Mouse (Mus musculus) midbrain, embryonic 16.5 days (tissue): ENCODE measurements around the gene Fam71e1. TPM values are rescaled to one million over a fixed set of nuclear protein-coding genes. Genes with fewer than 3 reads are reported as not detected.

ENCODE experiments used
- ATAC-seq: fragments of 200-750 bp; cut with Nextera tagmentation; 2 replicates; pipeline ENCODE4 v1.8.0; 2017; ENCODE audit warnings: moderate TSS enrichment
- H3K27ac ChIP-seq: fragments of 300-500 bp; sonication (generic); 2 replicates; pipeline ENCODE4 v1.5.1; 2014; ENCODE audit warnings: mild to moderate bottlenecking, low read length, mixed read lengths
- H3K27me3 ChIP-seq: fragments of 300-500 bp; sonication (generic); 2 replicates; pipeline ENCODE4 v1.6.1; 2014; ENCODE audit warnings: low read depth, low read length, mixed read lengths; ENCODE audit not compliant: control insufficient read depth, insufficient read depth
- H3K36me3 ChIP-seq: fragments of 300-500 bp; sonication (generic); 2 replicates; pipeline ENCODE4 v1.6.1; 2014; ENCODE audit warnings: mild to moderate bottlenecking, low read length, moderate library complexity, mixed read lengths; ENCODE audit not compliant: control insufficient read depth, insufficient read depth
- H3K4me1 ChIP-seq: fragments of 300-500 bp; sonication (generic); 2 replicates; pipeline ENCODE4 v1.6.1; 2014; ENCODE audit warnings: mild to moderate bottlenecking, low read length, mixed read lengths; ENCODE audit not compliant: control insufficient read depth, insufficient read depth
- H3K4me2 ChIP-seq: fragments of 300-500 bp; sonication (generic); 2 replicates; pipeline ENCODE4 v1.6.1; 2014; ENCODE audit warnings: mild to moderate bottlenecking, low read length, mixed read lengths
- H3K4me3 ChIP-seq: fragments of 300-500 bp; sonication (generic); 2 replicates; pipeline ENCODE4 v1.5.1; 2014; ENCODE audit warnings: low read depth, mild to moderate bottlenecking, low read length, moderate library complexity, mixed read lengths
- H3K9ac ChIP-seq: fragments of 300-500 bp; sonication (generic); 2 replicates; pipeline ENCODE4 v1.6.1; 2014; ENCODE audit warnings: low read depth, low read length, mixed read lengths
- H3K9me3 ChIP-seq: fragments of 300-500 bp; sonication (generic); replicated peaks from 2 replicates; pipeline ENCODE4 v1.6.1; 2014; ENCODE audit warnings: mild to moderate bottlenecking, low read length, mixed read lengths; ENCODE audit not compliant: control insufficient read depth, poor library complexity, severe bottlenecking
- WGBS: fragments of 180-500 bp; shearing (Covaris S2); extraction: QIAGEN DNeasy Blood & Tissue Kit; methylation state at CpG from one replicate; pipeline ENCODE4 v1.1.7; 2014; 5-methylcytosine and 5-hydroxymethylcytosine counted together
- polyA plus RNA-seq: library from polyadenylated mRNA; unstranded; fragments of >200 nt; fragmentation: Nextera tagmentation; extraction: Ambion mirVana; gene quantifications from 2 replicates; pipeline ENCODE4 v1.2.1, GENCODE M21; 2015

Gene Fam71e1
- polyA plus RNA-seq, 1 experiment from 2014 or later, result 24.2 TPM

DNA sequence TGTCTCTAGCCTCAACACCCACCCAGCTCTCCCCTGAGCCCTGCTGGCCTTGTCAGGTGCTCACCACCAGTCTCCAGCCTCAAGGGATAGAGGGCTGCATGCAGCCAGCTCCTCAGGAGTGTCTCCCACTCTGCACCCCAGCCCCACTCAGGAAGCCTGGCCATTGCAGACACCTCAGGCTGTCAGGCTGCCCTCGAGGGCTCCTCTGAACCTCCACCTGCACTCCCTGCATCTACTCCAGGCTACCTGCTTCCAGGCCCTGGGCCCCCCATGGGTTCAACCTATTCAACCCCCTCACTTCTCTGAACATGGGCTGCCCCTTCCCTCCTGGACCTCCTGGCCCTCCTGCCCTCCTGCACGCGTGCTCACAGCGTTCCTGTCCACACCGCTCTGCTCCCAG, 5.0 kb upstream of the Fam71e1 start:
- Histone ChIP-seq H3K27ac (no peak overlapping the region), H3K9ac (no peak overlapping the region), H3K4me3 (no peak overlapping the region)

DNA sequence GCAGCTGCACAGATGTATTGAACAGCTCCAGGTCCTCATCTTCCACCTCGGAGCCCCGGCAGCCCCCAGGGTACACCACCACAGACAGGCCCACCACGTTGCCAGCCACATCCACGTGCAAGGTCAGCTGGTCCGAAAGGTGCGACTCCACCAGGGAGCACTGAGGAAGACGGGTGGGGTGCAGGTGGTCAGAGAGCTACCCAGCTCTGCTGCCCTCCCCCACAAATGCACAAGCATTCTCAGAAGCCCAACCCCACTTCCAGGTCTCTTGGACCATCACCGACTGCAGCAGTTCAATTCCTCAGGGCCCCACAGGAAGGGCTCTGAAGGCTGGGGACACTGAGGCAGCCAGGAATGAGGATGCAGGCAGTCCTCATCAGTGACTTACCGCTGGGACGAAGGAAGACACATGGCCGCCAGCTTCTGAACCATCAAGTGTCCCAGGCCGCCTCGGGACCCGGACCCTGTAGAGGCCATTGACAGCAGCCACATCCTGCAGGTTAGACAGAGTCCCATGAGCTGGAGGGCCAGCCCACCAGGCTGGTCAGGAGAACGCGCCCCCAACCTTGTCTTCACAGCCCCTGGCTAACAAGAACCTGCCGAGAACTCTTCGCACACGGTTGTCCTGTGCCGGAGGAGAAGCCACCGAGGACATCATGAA, 4.1 kb upstream of the Fam71e1 start:
- peaks cover 38% of the 10 kb centered on the region for H3K36me3 ChIP-seq
- no peak overlapping the region for H3K4me2 ChIP-seq
- peaks cover 19% of the 10 kb centered on the region for H3K4me1 ChIP-seq
- H3K9me3 ChIP-seq, result no peaks in the 10 kb centered on the region
- H3K9ac ChIP-seq, result no peak overlapping the region
- no peaks in the 10 kb centered on the region for H3K27me3 ChIP-seq
- 93% methylated on average over 21 of the region's 21 CpGs for WGBS
- ATAC-seq, result no peak
- H3K27ac ChIP-seq, result no peak overlapping the region
- H3K4me3 ChIP-seq, result no peak overlapping the region

More for the DNA sequence above, 5.0 kb upstream of the Fam71e1 start:
- Histone ChIP-seq H3K9me3 (no peaks in the 10 kb centered on the region), H3K4me1 (peaks cover 16% of the 10 kb centered on the region), H3K36me3 (peaks cover 38% of the 10 kb centered on the region), H3K4me2 (no peak overlapping the region), H3K27me3 (no peaks in the 10 kb centered on the region)
- WGBS, result 97% methylated on average over 5 of the region's 5 CpGs
- no peak for ATAC-seq

DNA sequence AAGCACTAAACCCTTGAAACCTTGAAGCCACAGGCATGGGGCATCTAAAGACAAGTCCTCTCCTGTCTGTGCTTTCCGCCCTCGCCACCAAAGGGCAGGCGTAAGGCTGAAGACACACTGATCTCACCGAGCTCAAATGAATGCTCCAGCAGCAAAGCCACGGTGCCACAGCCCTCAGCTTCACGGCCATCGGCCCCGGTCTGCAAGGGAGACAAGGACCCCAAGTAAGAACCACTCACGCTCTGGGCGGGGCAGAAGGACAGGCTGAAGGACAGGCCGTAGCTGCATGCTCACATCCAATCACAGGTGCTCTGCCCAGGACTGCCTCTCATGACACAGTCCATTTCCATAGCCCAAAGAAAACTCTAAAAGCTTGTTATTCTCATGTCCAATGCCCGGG, 1.7 kb upstream of the Fam71e1 start:
- no peak overlapping the region for H3K4me3 ChIP-seq
- peak overlapping the region; percentile 54; the same call in 1 of the 2 replicates for H3K4me2 ChIP-seq
- peaks cover 23% of the 10 kb centered on the region for H3K4me1 ChIP-seq
- H3K27ac ChIP-seq, result no peak overlapping the region
- H3K36me3 ChIP-seq, result peaks cover 28% of the 10 kb centered on the region
- H3K9ac ChIP-seq, result peak overlapping the region; percentile 4; the same call in 1 of the 2 replicates
- no peak for ATAC-seq
- WGBS, result 92% methylated on average over 12 of the region's 12 CpGs
- no peaks in the 10 kb centered on the region for H3K27me3 ChIP-seq
- no peaks in the 10 kb centered on the region for H3K9me3 ChIP-seq

DNA sequence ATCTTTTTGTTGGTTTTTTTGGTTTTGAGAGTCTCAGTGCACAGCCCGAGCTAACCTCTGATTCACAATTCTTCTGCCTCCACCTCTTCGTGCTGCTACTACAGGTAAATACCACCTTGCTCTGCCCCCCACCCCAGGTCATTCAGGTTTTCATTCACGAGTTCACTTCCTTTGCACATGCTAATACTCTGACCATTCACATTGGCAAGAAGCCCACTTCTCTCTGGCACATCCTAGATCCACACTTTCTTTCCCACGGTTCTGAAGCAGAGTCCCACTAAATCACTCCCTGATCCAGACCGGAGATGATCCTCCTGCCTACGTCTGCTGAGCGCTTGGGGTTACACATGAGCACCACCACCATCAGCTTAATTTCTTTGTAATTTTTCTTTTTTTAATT, 1.3 kb upstream of the Fam71e1 start:
- H3K36me3 ChIP-seq, result peaks cover 25% of the 10 kb centered on the region
- peak overlapping the region; percentile 54 for H3K4me2 ChIP-seq
- 83% methylated on average over 7 of the region's 7 CpGs for WGBS
- no peaks in the 10 kb centered on the region for H3K9me3 ChIP-seq
- H3K4me3 ChIP-seq, result peak overlapping the region; percentile 60
- no peak overlapping the region for H3K27ac ChIP-seq
- peak overlapping the region; percentile 4; the same call in 1 of the 2 replicates for H3K9ac ChIP-seq
- ATAC-seq, result no peak
- peaks cover 23% of the 10 kb centered on the region for H3K4me1 ChIP-seq
- no peaks in the 10 kb centered on the region for H3K27me3 ChIP-seq

DNA sequence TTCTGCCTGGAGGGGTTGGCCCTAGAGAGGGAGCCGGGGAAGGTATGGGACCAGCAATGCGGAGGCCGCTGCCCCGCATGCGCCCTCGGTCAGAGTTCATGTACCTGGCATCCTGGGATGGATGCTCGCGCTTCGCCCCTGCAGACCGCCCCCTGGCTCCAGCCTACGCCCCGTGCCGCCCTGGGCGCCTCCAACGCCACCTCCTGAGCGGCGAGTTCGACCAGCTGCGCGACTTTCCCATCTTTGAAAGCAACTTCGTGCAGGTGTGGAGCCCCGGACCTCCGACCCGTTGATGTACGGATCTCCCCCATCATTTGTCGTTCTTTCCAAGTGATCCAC, 359 bp downstream of the Fam71e1 start:
- ATAC-seq, result no peak
- H3K36me3 ChIP-seq, result peaks cover 12% of the 10 kb centered on the region
- no peaks in the 10 kb centered on the region for H3K27me3 ChIP-seq
- peak overlapping the region; percentile 83 for H3K9ac ChIP-seq
- WGBS, result 0% methylated on average over 23 of the region's 26 CpGs
- peak overlapping the region; percentile 94 for H3K27ac ChIP-seq
- peak overlapping the region; percentile 60 for H3K4me3 ChIP-seq
- no peaks in the 10 kb centered on the region for H3K9me3 ChIP-seq
- peak overlapping the region; percentile 56 for H3K4me2 ChIP-seq
- H3K4me1 ChIP-seq, result peaks cover 23% of the 10 kb centered on the region

DNA sequence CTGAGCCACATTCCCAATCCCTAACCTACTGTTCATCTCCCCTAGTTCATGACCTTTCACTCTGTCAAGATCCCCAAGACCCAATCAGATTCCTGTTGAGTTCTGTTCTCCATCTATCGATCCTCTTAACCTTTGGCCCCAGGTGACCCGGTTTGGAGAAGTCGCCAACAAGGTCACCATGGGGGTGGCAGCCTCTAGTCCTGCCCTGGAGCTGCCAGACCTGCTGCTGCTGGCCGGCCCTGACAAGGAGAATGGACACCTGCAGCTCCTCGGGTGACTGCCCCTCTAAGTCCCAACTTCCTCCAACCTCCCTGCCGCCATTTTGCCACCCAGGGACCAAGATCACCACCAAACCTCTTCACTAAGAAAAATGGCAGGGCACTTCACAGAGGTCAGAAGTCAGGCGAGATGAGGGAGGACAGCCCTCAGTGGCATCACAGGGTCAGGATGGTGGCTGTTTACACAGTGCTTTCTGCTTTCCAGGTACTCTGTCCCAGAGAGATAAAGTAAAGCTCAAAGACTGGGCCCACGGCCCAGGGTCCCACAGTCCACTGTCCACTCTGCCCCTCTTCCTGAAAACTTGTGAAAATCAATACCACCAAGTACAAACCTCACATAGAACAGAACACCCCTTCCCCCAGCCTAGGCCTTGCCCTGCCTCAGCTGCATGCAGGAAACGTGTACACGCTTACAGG, 1.1 kb downstream of the Fam71e1 start:
- WGBS, result 87% methylated on average over 10 of the region's 10 CpGs
- Histone ChIP-seq H3K4me1 (peaks cover 23% of the 10 kb centered on the region), H3K27me3 (no peaks in the 10 kb centered on the region), H3K27ac (no peak overlapping the region), H3K36me3 (peaks cover 7% of the 10 kb centered on the region; the same call in 1 of the 2 replicates), H3K4me2 (peak overlapping the region; percentile 56), H3K9me3 (no peaks in the 10 kb centered on the region), H3K9ac (peak overlapping the region; percentile 83), H3K4me3 (peak overlapping the region; percentile 60)
- ATAC-seq, result no peak

DNA sequence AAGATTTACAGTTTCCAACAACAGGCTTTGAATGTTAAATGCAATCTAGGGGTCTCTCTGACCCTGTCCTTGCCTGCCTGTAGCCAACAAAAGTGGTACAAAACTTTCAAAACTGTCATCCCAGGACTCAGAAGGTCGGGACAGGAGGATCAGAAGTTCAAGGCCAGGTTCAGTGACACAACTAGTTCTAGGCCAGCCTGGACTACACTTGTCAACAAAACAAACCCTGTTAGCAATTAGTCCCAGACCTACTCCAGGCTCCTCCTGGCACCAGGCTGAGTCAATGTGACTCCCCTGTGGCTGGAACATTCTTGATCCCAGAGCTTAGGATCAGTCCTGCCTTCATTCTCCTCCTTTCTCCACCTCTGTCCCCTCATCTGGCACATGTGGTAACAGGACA, 2.5 kb downstream of the Fam71e1 start:
- Histone ChIP-seq H3K27ac (no peak overlapping the region), H3K4me1 (peaks cover 21% of the 10 kb centered on the region), H3K9me3 (no peaks in the 10 kb centered on the region), H3K36me3 (no peaks in the 10 kb centered on the region), H3K4me2 (no peak overlapping the region), H3K9ac (no peak overlapping the region), H3K27me3 (no peaks in the 10 kb centered on the region), H3K4me3 (no peak overlapping the region)
- no peak for ATAC-seq
- WGBS, result 82% methylated on average over 1 of the region's 1 CpGs

DNA sequence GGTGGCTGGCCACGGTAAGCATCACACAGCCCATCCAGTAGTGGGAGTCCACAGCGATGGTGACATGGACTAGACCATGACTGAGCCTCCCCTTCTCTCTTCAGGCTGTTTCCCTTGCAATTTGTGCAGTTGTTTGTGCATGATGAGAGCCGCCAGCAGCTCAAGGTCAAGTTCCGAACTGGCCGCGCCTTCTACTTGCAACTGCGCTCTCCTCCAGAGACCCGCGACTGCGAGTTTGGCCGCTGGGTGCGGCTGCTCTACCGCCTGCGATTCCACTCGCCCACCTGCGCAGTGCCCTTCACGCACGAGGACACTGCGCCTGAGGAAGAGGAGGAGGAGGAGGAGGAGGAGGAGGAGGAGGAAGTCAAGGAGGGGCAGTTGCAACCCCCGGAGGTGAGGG, 3.7 kb downstream of the Fam71e1 start:
- H3K27ac ChIP-seq, result no peak overlapping the region
- ATAC-seq, result no peak

DNA sequence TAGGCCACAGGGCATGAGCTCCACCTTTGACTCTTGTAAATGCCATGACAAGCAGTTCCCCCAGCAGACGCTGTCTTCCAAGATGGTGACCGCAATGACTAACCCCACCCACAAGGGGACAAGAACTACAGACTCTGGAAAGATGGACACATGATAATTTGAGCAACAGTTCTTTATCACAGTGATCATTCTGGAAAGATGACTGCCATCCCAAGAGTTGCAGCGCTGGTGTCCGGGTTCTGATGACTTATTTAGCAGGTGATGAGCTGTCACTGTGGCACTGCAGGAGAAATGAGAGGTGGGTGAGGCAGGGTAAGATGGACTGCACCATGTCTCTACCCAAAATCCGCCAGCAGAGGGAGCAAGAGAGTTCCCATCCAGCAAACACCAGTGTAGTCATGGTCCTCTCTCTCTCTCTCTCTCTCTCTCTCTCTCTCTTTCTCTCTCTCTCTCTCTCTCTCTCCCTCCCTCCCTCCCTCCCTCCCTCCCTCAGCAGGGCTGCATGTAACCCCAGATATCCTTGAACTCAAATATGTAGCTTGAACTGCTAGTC, 5.3 kb downstream of the Fam71e1 start:
- 46% methylated on average over 5 of the region's 5 CpGs for WGBS
- Histone ChIP-seq H3K9ac (no peak overlapping the region), H3K36me3 (no peaks in the 10 kb centered on the region), H3K27me3 (no peaks in the 10 kb centered on the region), H3K27ac (no peak overlapping the region), H3K4me2 (no peak overlapping the region), H3K4me3 (no peak overlapping the region), H3K4me1 (peaks cover 7% of the 10 kb centered on the region), H3K9me3 (no peaks in the 10 kb centered on the region)
- peak; percentile 36; the same call in 1 of the 2 replicates for ATAC-seq

More for the DNA sequence above, 3.7 kb downstream of the Fam71e1 start:
- no peak overlapping the region for H3K9ac ChIP-seq
- no peak overlapping the region for H3K4me3 ChIP-seq
- peaks cover 13% of the 10 kb centered on the region for H3K4me1 ChIP-seq
- H3K36me3 ChIP-seq, result no peaks in the 10 kb centered on the region
- no peaks in the 10 kb centered on the region for H3K27me3 ChIP-seq
- H3K9me3 ChIP-seq, result no peaks in the 10 kb centered on the region
- 70% methylated on average over 17 of the region's 20 CpGs for WGBS
- no peak overlapping the region for H3K4me2 ChIP-seq
